Mouse (Mus musculus) liver, embryonic 13.5 days (tissue): Measurements from ENCODE around the gene 1500011B03Rik. TPM values are rescaled to one million over a fixed set of nuclear protein-coding genes. Genes with fewer than 3 reads are reported as not detected.
"Not testable (repeated sequence)": the region's sequence is repeated elsewhere in the genome, so short reads cannot be mapped to it uniquely, and the experiment has no call there.

ENCODE experiments used
- ATAC-seq: fragments of 200-750 bp; cut with Nextera tagmentation; 2 replicates; pipeline ENCODE4 v1.8.0; 2017; ENCODE audit warnings: low read depth, mild to moderate bottlenecking, moderate number of reproducible peaks, moderate library complexity
- DNase-seq: peaks from one replicate; pipeline ENCODE4 v3.0.0; 2022
- H3K27ac ChIP-seq: fragments of 300-500 bp; sonication (generic); 2 replicates; pipeline ENCODE4 v1.5.1; 2015; ENCODE audit warnings: moderate library complexity, mild to moderate bottlenecking, inconsistent platforms
- H3K27me3 ChIP-seq: fragments of 300-500 bp; sonication (generic); 2 replicates; pipeline ENCODE4 v1.6.1; 2015; ENCODE audit warnings: mild to moderate bottlenecking, inconsistent platforms
- H3K36me3 ChIP-seq: fragments of 300-500 bp; sonication (generic); 2 replicates; pipeline ENCODE4 v1.6.1; 2015; ENCODE audit warnings: mild to moderate bottlenecking, inconsistent platforms
- H3K4me1 ChIP-seq: fragments of 300-500 bp; sonication (generic); replicated peaks from 2 replicates; pipeline ENCODE4 v1.6.1; 2015; ENCODE audit warnings: inconsistent platforms
- H3K4me2 ChIP-seq: fragments of 300-500 bp; sonication (generic); 2 replicates; pipeline ENCODE4 v1.6.1; 2015; ENCODE audit warnings: inconsistent platforms, mild to moderate bottlenecking, moderate library complexity
- H3K4me3 ChIP-seq: fragments of 300-500 bp; sonication (generic); replicated peaks from 2 replicates; pipeline ENCODE4 v1.5.1; 2015; ENCODE audit warnings: mild to moderate bottlenecking, inconsistent platforms
- H3K9ac ChIP-seq: fragments of 300-500 bp; sonication (generic); 2 replicates; pipeline ENCODE4 v1.6.1; 2015; ENCODE audit warnings: mild to moderate bottlenecking, inconsistent platforms
- H3K9me3 ChIP-seq: fragments of 300-500 bp; sonication (generic); replicated peaks from 2 replicates; pipeline ENCODE4 v1.6.1; 2016; ENCODE audit warnings: inconsistent platforms
- WGBS: fragments of 180-500 bp; shearing (Covaris S2); methylation state at CpG from one replicate; pipeline ENCODE4 v1.1.7; 2015; ENCODE audit not compliant: insufficient replicate concordance; 5-methylcytosine and 5-hydroxymethylcytosine counted together
- polyA plus RNA-seq: library from polyadenylated mRNA; unstranded; fragments of >200 nt; fragmentation: Nextera tagmentation; extraction: Ambion mirVana; gene quantifications from 2 replicates; pipeline ENCODE4 v1.2.1, GENCODE M21; 2015

1500011B03Rik gene
- polyA plus RNA-seq, 1 experiment from 2014 or later, result 31.0 TPM

- not testable (repeated sequence) for H3K27ac ChIP-seq, H3K9ac ChIP-seq, H3K4me2 ChIP-seq, H3K4me3 ChIP-seq, DNase-seq, H3K36me3 ChIP-seq, H3K9me3 ChIP-seq, ATAC-seq, H3K27me3 ChIP-seq, H3K4me1 ChIP-seq
- 52% methylated on average over 5 of the region's 5 CpGs for WGBS
These were observed 17.2 kb upstream of the 1500011B03Rik start for GRCm38 (mm10) chr5:114840481-114840880.

- no peak for DNase-seq
- H3K36me3 ChIP-seq, result no peaks in the 10 kb centered on the region
- no peak for ATAC-seq
- H3K9ac ChIP-seq, result no peak overlapping the region
- no peak overlapping the region for H3K4me3 ChIP-seq
- no peaks in the 10 kb centered on the region for H3K9me3 ChIP-seq
- no peak overlapping the region for H3K27ac ChIP-seq
- 49% methylated on average over 12 of the region's 12 CpGs for WGBS
- H3K4me1 ChIP-seq, result no peaks in the 10 kb centered on the region
- H3K4me2 ChIP-seq, result no peak overlapping the region
- 0 out of 2 replicates have a peak, but pooled peaks cover 3% of the 10 kb centered on the region for H3K27me3 ChIP-seq
These were observed 13.6 kb upstream of the 1500011B03Rik start for GRCm38 (mm10) chr5:114836886-114837285.

GRCm38 (mm10) chr5:114829740-114830139 is 6.5 kb upstream of the 1500011B03Rik start:
- DNase-seq (no peak), ATAC-seq (no peak)
- no peak overlapping the region for H3K4me2 ChIP-seq
- WGBS, result 46% methylated on average over 3 of the region's 3 CpGs
- H3K4me1 ChIP-seq, result peaks cover 11% of the 10 kb centered on the region
- no peaks in the 10 kb centered on the region for H3K9me3 ChIP-seq
- 0 out of 2 replicates have a peak, but pooled peaks cover 2% of the 10 kb centered on the region for H3K27me3 ChIP-seq
- no peak overlapping the region for H3K4me3 ChIP-seq
- H3K9ac ChIP-seq, result no peak overlapping the region
- no peaks in the 10 kb centered on the region for H3K36me3 ChIP-seq
- H3K27ac ChIP-seq, result no peak overlapping the region

GRCm38 (mm10) chr5:114827427-114827826 is 4.2 kb upstream of the 1500011B03Rik start:
- H3K9ac ChIP-seq, result no peak overlapping the region
- H3K27ac ChIP-seq, result no peak overlapping the region
- 0 out of 2 replicates have a peak, but pooled peaks cover 2% of the 10 kb centered on the region for H3K27me3 ChIP-seq
- no peaks in the 10 kb centered on the region for H3K9me3 ChIP-seq
- H3K4me1 ChIP-seq, result peaks cover 27% of the 10 kb centered on the region
- H3K4me3 ChIP-seq, result no peak overlapping the region
- H3K4me2 ChIP-seq, result no peak overlapping the region
- peaks cover 1% of the 10 kb centered on the region; the same call in 1 of the 2 replicates for H3K36me3 ChIP-seq
- ATAC-seq, result no peak
- DNase-seq, result no peak
- WGBS, result 59% methylated on average over 12 of the region's 12 CpGs

- peaks cover 28% of the 10 kb centered on the region for H3K4me1 ChIP-seq
- H3K4me3 ChIP-seq, result peak overlapping the region; percentile 55
- H3K27me3 ChIP-seq, result 0 out of 2 replicates have a peak, but pooled peaks cover 2% of the 10 kb centered on the region
- H3K27ac ChIP-seq, result no peak overlapping the region
- H3K9ac ChIP-seq, result peak overlapping the region; percentile 66
- DNase-seq, result peak; percentile 84
- H3K4me2 ChIP-seq, result peak overlapping the region; percentile 70
- no peaks in the 10 kb centered on the region for H3K9me3 ChIP-seq
- peak; percentile 91 for ATAC-seq
- peaks cover 13% of the 10 kb centered on the region for H3K36me3 ChIP-seq
- 10% methylated on average over 27 of the region's 27 CpGs for WGBS
These were observed 2.9 kb upstream of the 1500011B03Rik start for GRCm38 (mm10) chr5:114825978-114826691.

GRCm38 (mm10) chr5:114824197-114824596 is 929 bp upstream of the 1500011B03Rik start:
- H3K4me2 ChIP-seq, result peak overlapping the region; percentile 75
- 6% methylated on average over 9 of the region's 9 CpGs for WGBS
- peaks cover 28% of the 10 kb centered on the region for H3K4me1 ChIP-seq
- 0 out of 2 replicates have a peak, but pooled peaks cover 2% of the 10 kb centered on the region for H3K27me3 ChIP-seq
- DNase-seq (peak; percentile 42), ATAC-seq (no peak)
- H3K36me3 ChIP-seq, result peaks cover 16% of the 10 kb centered on the region
- H3K9me3 ChIP-seq, result no peaks in the 10 kb centered on the region
- no peak overlapping the region for H3K9ac ChIP-seq
- H3K27ac ChIP-seq, result peak overlapping the region; percentile 53; the same call in 1 of the 2 replicates
- H3K4me3 ChIP-seq, result peak overlapping the region; percentile 43

GRCm38 (mm10) chr5:114818124-114818523 is 5.1 kb downstream of the 1500011B03Rik start:
- no peak overlapping the region for H3K27ac ChIP-seq
- 51% methylated on average over 11 of the region's 11 CpGs for WGBS
- H3K9me3 ChIP-seq, result no peaks in the 10 kb centered on the region
- H3K4me2 ChIP-seq, result no peak overlapping the region
- peaks cover 21% of the 10 kb centered on the region for H3K4me1 ChIP-seq
- H3K36me3 ChIP-seq, result peaks cover 16% of the 10 kb centered on the region
- no peaks in the 10 kb centered on the region for H3K27me3 ChIP-seq
- peak; percentile 49 for DNase-seq
- no peak overlapping the region for H3K4me3 ChIP-seq
- H3K9ac ChIP-seq, result no peak overlapping the region
- peak; percentile 40; the same call in 1 of the 2 replicates for ATAC-seq

- no peaks in the 10 kb centered on the region for H3K27me3 ChIP-seq
- no peak overlapping the region for H3K9ac ChIP-seq
- H3K4me1 ChIP-seq, result peaks cover 28% of the 10 kb centered on the region
- H3K36me3 ChIP-seq, result peaks cover 7% of the 10 kb centered on the region
- 71% methylated on average over 6 of the region's 6 CpGs for whole genome bisulfite sequencing
- ATAC-seq (no peak), DNase-seq (no peak)
- H3K4me3 ChIP-seq, result no peak overlapping the region
- no peak overlapping the region for H3K27ac ChIP-seq
- no peak overlapping the region for H3K4me2 ChIP-seq
- H3K9me3 ChIP-seq, result no peaks in the 10 kb centered on the region
These were observed 6.7 kb downstream of the 1500011B03Rik start for GRCm38 (mm10) chr5:114816599-114816998.

- Histone ChIP-seq H3K4me1 (peaks cover 54% of the 10 kb centered on the region), H3K9ac (peak overlapping the region; percentile 85), H3K4me3 (peak overlapping the region; percentile 94), H3K4me2 (peak overlapping the region; percentile 86), H3K9me3 (no peaks in the 10 kb centered on the region), H3K27me3 (no peaks in the 10 kb centered on the region), H3K27ac (peak overlapping the region; percentile 68), H3K36me3 (peaks cover 4% of the 10 kb centered on the region; the same call in 1 of the 2 replicates)
- DNase-seq (peak; percentile 71), ATAC-seq (peak; percentile 88)
- under 1% methylated on average over 50 of the region's 50 CpGs for WGBS
These were observed 9.6 kb downstream of the 1500011B03Rik start for GRCm38 (mm10) chr5:114813525-114814181.

GRCm38 (mm10) chr5:114809826-114810225 is 13.4 kb downstream of the 1500011B03Rik start:
- 67% methylated on average over 5 of the region's 5 CpGs for WGBS
- H3K4me1 ChIP-seq, result peaks cover 86% of the 10 kb centered on the region
- peak overlapping the region; percentile 65 for H3K27ac ChIP-seq

GRCm38 (mm10) chr5:114809181-114809756 is 14.0 kb downstream of the 1500011B03Rik start:
- H3K4me3 ChIP-seq, result no peak overlapping the region
- peak overlapping the region; percentile 65 for H3K27ac ChIP-seq
- peaks cover 91% of the 10 kb centered on the region for H3K4me1 ChIP-seq

More at GRCm38 (mm10) chr5:114809826-114810225, 13.4 kb downstream of the 1500011B03Rik start:
- Histone ChIP-seq H3K36me3 (peaks cover 22% of the 10 kb centered on the region), H3K4me2 (no peak overlapping the region), H3K27me3 (no peaks in the 10 kb centered on the region), H3K4me3 (no peak overlapping the region), H3K9me3 (no peaks in the 10 kb centered on the region), H3K9ac (no peak overlapping the region)
- DNase-seq (no peak), ATAC-seq (no peak)

More at GRCm38 (mm10) chr5:114809181-114809756, 14.0 kb downstream of the 1500011B03Rik start:
- no peak for ATAC-seq
- no peak overlapping the region for H3K4me2 ChIP-seq
- H3K9me3 ChIP-seq, result no peaks in the 10 kb centered on the region
- WGBS, result 70% methylated on average over 10 of the region's 10 CpGs
- no peak for DNase-seq
- H3K27me3 ChIP-seq, result no peaks in the 10 kb centered on the region
- peaks cover 27% of the 10 kb centered on the region for H3K36me3 ChIP-seq
- no peak overlapping the region for H3K9ac ChIP-seq
